Mouse (Mus musculus) CH12.LX (cell line): Measurements from ENCODE around the gene Rex1bd. TPM values are rescaled to one million over a fixed set of nuclear protein-coding genes. Genes with fewer than 3 reads are reported as not detected.

Experiments used
- DNase-seq: peaks from one replicate; pipeline ENCODE4 v3.0.0-alpha.2; 2013; ENCODE audit errors: extremely low read depth
- H3K27ac ChIP-seq: 2 replicates; pipeline ENCODE4 v1.5.1; 2012; ENCODE audit warnings: low read depth, mild to moderate bottlenecking, control low read depth, moderate library complexity; ENCODE audit not compliant: insufficient read depth
- H3K27me3 ChIP-seq: replicated peaks from 2 replicates; pipeline ENCODE3; 2012; ENCODE audit warnings: inconsistent platforms
- H3K36me3 ChIP-seq, 2 experiments: replicated peaks in 1 of 2; 2 replicates each; pipeline versions ENCODE3 to v1.6.1; 2012; ENCODE audit warnings: inconsistent platforms in 1 of 2, low read length in 1 of 2, mild to moderate bottlenecking in 1 of 2, mixed read lengths in 1 of 2, moderate library complexity in 1 of 2; ENCODE audit not compliant: control insufficient read depth in 1 of 2, insufficient read depth in 1 of 2
- H3K4me1 ChIP-seq, 2 experiments: 2 replicates each; pipeline ENCODE4 v1.6.1; 2012; ENCODE audit warnings: inconsistent platforms in 1 of 2, moderate library complexity in 1 of 2; ENCODE audit not compliant: insufficient read depth in 2 of 2, control insufficient read depth in 1 of 2
- H3K4me2 ChIP-seq: 2 replicates; pipeline ENCODE4 v1.6.1; 2012; ENCODE audit warnings: low read depth, mild to moderate bottlenecking, control low read depth; ENCODE audit not compliant: poor library complexity, insufficient read depth, severe bottlenecking
- H3K4me3 ChIP-seq, 3 experiments: fragments of 150-350 bp in 1 of 3; sonication (generic) in 1 of 3; replicated peaks in 1 of 3; 2 replicates each; pipeline versions ENCODE3 to v1.5.1; 2011 to 2012; ENCODE audit warnings: low read depth in 2 of 3, low read length in 2 of 3, mild to moderate bottlenecking in 2 of 3, moderate library complexity in 2 of 3, control low read depth in 1 of 3, improper control_type of control experiment in 1 of 3, inconsistent platforms in 1 of 3, mixed read lengths in 1 of 3; ENCODE audit not compliant: poor library complexity in 1 of 3
- H3K79me2 ChIP-seq: replicated peaks from 2 replicates; pipeline ENCODE4 v1.6.1; 2012; ENCODE audit warnings: mild to moderate bottlenecking, moderate library complexity; ENCODE audit not compliant: control insufficient read depth, poor library complexity, insufficient read depth, severe bottlenecking; ENCODE audit errors: extremely low read depth
- H3K9ac ChIP-seq: 2 replicates; pipeline ENCODE4 v1.6.1; 2012; ENCODE audit warnings: low read depth, mild to moderate bottlenecking, control low read depth, moderate library complexity; ENCODE audit not compliant: insufficient read depth
- H3K9me3 ChIP-seq: replicated peaks from 2 replicates; pipeline ENCODE3; 2012; ENCODE audit warnings: low read length, inconsistent platforms, mixed read lengths
- BHLHE40 ChIP-seq: IDR thresholded peaks from 2 replicates; pipeline ENCODE4 v1.6.1; 2011; ENCODE audit warnings: mild to moderate bottlenecking, low read depth, low read length, improper control_type of control experiment
- CHD1 ChIP-seq: IDR thresholded peaks from 2 replicates; pipeline ENCODE4 v1.6.1; 2012; ENCODE audit warnings: low read depth, low read length, improper control_type of control experiment, inconsistent platforms
- CTCF ChIP-seq, 2 experiments: IDR thresholded peaks in 1 of 2; conservative IDR thresholded peaks in 1 of 2; 2 replicates each; pipeline ENCODE4 v1.5.1; 2011 to 2012; ENCODE audit warnings: low read depth in 2 of 2, low read length in 2 of 2, improper control_type of control experiment in 1 of 2, inconsistent platforms in 1 of 2, mild to moderate bottlenecking in 1 of 2, moderate library complexity in 1 of 2
- E2F4 ChIP-seq: IDR thresholded peaks from 2 replicates; pipeline ENCODE4 v1.6.1; 2011; ENCODE audit warnings: low read depth, low read length, improper control_type of control experiment; ENCODE audit not compliant: insufficient replicate concordance
- ELF1 ChIP-seq: IDR thresholded peaks from 2 replicates; pipeline ENCODE4 v1.6.1; 2014; ENCODE audit warnings: low read depth, mild to moderate bottlenecking, inconsistent platforms, low read length, improper control_type of control experiment
- EP300 ChIP-seq: IDR thresholded peaks from 2 replicates; pipeline ENCODE4 v1.6.1; 2011; ENCODE audit warnings: low read length, improper control_type of control experiment
- HCFC1 ChIP-seq: IDR thresholded peaks from 2 replicates; pipeline ENCODE4 v1.6.1; 2012; ENCODE audit warnings: low read depth, mild to moderate bottlenecking, inconsistent platforms, low read length, improper control_type of control experiment
- JUN ChIP-seq: IDR thresholded peaks from 2 replicates; pipeline ENCODE4 v1.6.1; 2011; ENCODE audit warnings: low read depth, mild to moderate bottlenecking, low read length, improper control_type of control experiment, moderate library complexity; ENCODE audit not compliant: insufficient read depth
- JUND ChIP-seq: conservative IDR thresholded peaks from 2 replicates; pipeline ENCODE4 v1.6.1; 2011; ENCODE audit warnings: low read depth, low read length, improper control_type of control experiment
- MAX ChIP-seq: IDR thresholded peaks from 2 replicates; pipeline ENCODE4 v1.6.1; 2011; ENCODE audit warnings: low read length, improper control_type of control experiment
- MEF2A ChIP-seq: IDR thresholded peaks from 2 replicates; pipeline ENCODE4 v1.6.1; 2014; ENCODE audit warnings: low read depth, mild to moderate bottlenecking, inconsistent platforms, low read length, improper control_type of control experiment, borderline replicate concordance
- MXI1 ChIP-seq: IDR thresholded peaks from 2 replicates; pipeline ENCODE4 v1.6.1; 2011; ENCODE audit warnings: mild to moderate bottlenecking, low read depth, low read length, improper control_type of control experiment
- NELFE ChIP-seq: IDR thresholded peaks from 2 replicates; pipeline ENCODE4 v1.6.1; 2011; ENCODE audit warnings: low read depth, low read length, improper control_type of control experiment
- NRF1 ChIP-seq: IDR thresholded peaks from 2 replicates; pipeline ENCODE4 v1.6.1; 2014; ENCODE audit warnings: low read depth, mild to moderate bottlenecking, inconsistent platforms, low read length, improper control_type of control experiment, moderate library complexity
- PAX5 ChIP-seq: IDR thresholded peaks from 2 replicates; pipeline ENCODE4 v1.6.1; 2012; ENCODE audit warnings: low read length, inconsistent platforms, mixed read lengths
- POLR2AphosphoS2 ChIP-seq: IDR thresholded peaks from 2 replicates; pipeline ENCODE4 v1.6.1; 2011; ENCODE audit warnings: low read depth, low read length, improper control_type of control experiment
- RAD21 ChIP-seq: IDR thresholded peaks from 2 replicates; pipeline ENCODE4 v1.6.1; 2011; ENCODE audit warnings: low read depth, mild to moderate bottlenecking, low read length, improper control_type of control experiment, moderate library complexity
- RCOR1 ChIP-seq: conservative IDR thresholded peaks from 2 replicates; pipeline ENCODE4 v1.6.1; 2012; ENCODE audit warnings: low read depth, mild to moderate bottlenecking, inconsistent platforms, low read length, improper control_type of control experiment
- SIN3A ChIP-seq: IDR thresholded peaks from 2 replicates; pipeline ENCODE4 v1.6.1; 2012; ENCODE audit warnings: low read length, improper control_type of control experiment, inconsistent platforms
- SMC3 ChIP-seq: IDR thresholded peaks from 2 replicates; pipeline ENCODE4 v1.6.1; 2011; ENCODE audit warnings: low read depth, low read length, improper control_type of control experiment
- TBP ChIP-seq: conservative IDR thresholded peaks from 2 replicates; pipeline ENCODE4 v1.6.1; 2011; ENCODE audit warnings: low read depth, low read length, improper control_type of control experiment
- TCF12 ChIP-seq: IDR thresholded peaks from 2 replicates; pipeline ENCODE4 v1.6.1; 2014; ENCODE audit warnings: low read depth, mild to moderate bottlenecking, inconsistent platforms, low read length, improper control_type of control experiment
- USF2 ChIP-seq: conservative IDR thresholded peaks from 2 replicates; pipeline ENCODE4 v1.6.1; 2011; ENCODE audit warnings: low read depth, low read length, improper control_type of control experiment
- ZC3H11A ChIP-seq: IDR thresholded peaks from 2 replicates; pipeline ENCODE4 v1.6.1; 2012; ENCODE audit warnings: low read depth, mild to moderate bottlenecking, inconsistent platforms, low read length, improper control_type of control experiment
- ZMIZ1 ChIP-seq: IDR thresholded peaks from 2 replicates; pipeline ENCODE4 v1.6.1; 2012; ENCODE audit warnings: low read depth, mild to moderate bottlenecking, inconsistent platforms, low read length, improper control_type of control experiment
- ZNF384 ChIP-seq: IDR thresholded peaks from 2 replicates; pipeline ENCODE4 v1.6.1; 2012; ENCODE audit warnings: low read depth, low read length, improper control_type of control experiment, inconsistent platforms
- dilution Hi-C: fragments of 300-500 bp; cut with MboI; formaldehyde crosslinking; loops from 2 replicates; pipeline ENCODE4 v1.14.3; 2020; ENCODE audit warnings: low sequenced_read_pairs; ENCODE audit not compliant: extremely low pct_unique_long_range_greater_than_20kb, extremely low pct_ligation_motif_present
- in situ Hi-C: fragments of 300-500 bp; cut with MboI; formaldehyde crosslinking; loops from 3 replicates; pipeline ENCODE4 v1.14.3; 2019; ENCODE audit warnings: low sequenced_read_pairs, low pct_ligation_motif_present, low pct_unique_long_range_greater_than_20kb, mixed read lengths
- polyA plus RNA-seq: library from polyadenylated mRNA; unstranded; fragments of >175 nt; gene quantifications from 2 replicates; pipeline ENCODE4 v1.2.1, GENCODE M21; 2012; ENCODE audit warnings: low read depth; ENCODE audit not compliant: insufficient read length
- total RNA-seq, 2 experiments: library from RNA; depleted of rRNA; stranded (reverse); fragments of 300-350 nt in 1 of 2; fragments of >200 nt in 1 of 2; gene quantifications; 2 replicates each; pipeline ENCODE4 v1.2.3; 2012 to 2014

Rex1bd gene
- total and polyA plus RNA-seq, 3 experiments = 38.4 to 90.0 (median 47.8) TPM

GRCm38 (mm10) chr8:70504851-70505250, 1.7 kb downstream of the Rex1bd start (continued):
- no peak for TF ChIP-seq JUND
- TF ChIP-seq CHD1 = no peak

DNA sequence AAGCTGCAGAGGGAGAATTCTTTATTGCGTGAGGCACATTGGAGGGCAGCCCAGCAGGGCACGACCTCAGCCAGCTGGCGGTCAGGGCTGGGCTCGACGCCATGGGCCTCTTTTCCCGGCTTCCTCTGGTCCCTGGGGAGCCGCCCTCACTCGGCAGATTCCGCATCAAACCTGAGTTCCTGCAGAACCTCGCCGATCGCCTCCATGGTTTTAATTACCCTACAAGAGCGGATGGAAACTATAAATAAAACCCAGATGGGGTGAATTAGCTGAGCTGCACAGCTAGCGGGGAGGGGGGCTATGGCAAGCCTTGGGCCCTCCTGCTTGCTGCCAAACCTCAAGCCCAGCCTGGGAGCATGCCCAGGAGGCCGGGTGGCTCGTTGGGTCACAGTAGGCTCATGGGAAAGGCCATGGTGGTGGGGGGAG, 2.2 kb downstream of the Rex1bd start:
- DNase-seq = no peak
- in situ Hi-C loops (loop anchor here (10.0 kb wide), 1 partner anchor 90 kb away; no protein-coding TSS in a partner anchor), dilution Hi-C loops (no loop called here)
- Histone ChIP-seq H3K4me3 (no peak overlapping the region), H3K36me3 (peaks cover 20 to 44% of the 10 kb centered on the region in 2 experiments), H3K9me3 (no peaks in the 10 kb centered on the region), H3K27ac (no peak overlapping the region), H3K9ac (no peak overlapping the region), H3K4me1 (peaks cover 18 to 64% of the 10 kb centered on the region in 2 experiments), H3K79me2 (peaks cover 15% of the 10 kb centered on the region), H3K27me3 (peaks cover 5% of the 10 kb centered on the region), H3K4me2 (no peak overlapping the region)
- TF ChIP-seq NRF1 = no peak
- TF ChIP-seq RAD21 = no peak
- no peak for TF ChIP-seq SIN3A
- TF ChIP-seq E2F4 = no peak
- no peak for TF ChIP-seq CHD1
- TF ChIP-seq HCFC1 = no peak
- TF ChIP-seq JUN = no peak
- TF ChIP-seq SMC3 = no peak
- TF ChIP-seq JUND = no peak
- TF ChIP-seq POLR2AphosphoS2 = no peak
- no peak for TF ChIP-seq NELFE
- TF ChIP-seq CTCF (conservative IDR thresholded peaks at IDR 0.05 in 1 of 2, IDR thresholded peaks at IDR 0.05 in 1 of 2; ENCODE audit: low read depth in 2 of 2, low read length in 2 of 2) = no peak

GRCm38 (mm10) chr8:70503062-70503750, 3.3 kb downstream of the Rex1bd start:
- no peak overlapping the region for H3K27ac ChIP-seq
- H3K4me1 ChIP-seq = peaks cover 12 to 66% of the 10 kb centered on the region in 2 experiments
- H3K79me2 ChIP-seq = 0 out of 2 replicates have a peak, but pooled peaks cover 5% of the 10 kb centered on the region
- no peak overlapping the region for H3K9ac ChIP-seq
- H3K4me3 ChIP-seq = no peak overlapping the region
- H3K9me3 ChIP-seq = no peaks in the 10 kb centered on the region
- in situ Hi-C loops = loop anchor here (10.0 kb wide), 1 partner anchor 88 kb away; no protein-coding TSS in a partner anchor
- H3K36me3 ChIP-seq = peaks cover 9 to 34% of the 10 kb centered on the region in 2 experiments
- no peak for DNase-seq
- peaks cover 16% of the 10 kb centered on the region for H3K27me3 ChIP-seq
- TF ChIP-seq JUND = no peak
- TF ChIP-seq PAX5 = no peak
- TF ChIP-seq ZC3H11A = peak; percentile 47; the same call in 1 of the 2 replicates
- no peak for TF ChIP-seq TBP
- no peak for TF ChIP-seq TCF12
- TF ChIP-seq ELF1 = no peak
- TF ChIP-seq BHLHE40 = peak; percentile 9; the same call in 1 of the 2 replicates
- TF ChIP-seq MEF2A = 0 out of 2 replicates have a peak, but pooled peaks have one; percentile 24
- TF ChIP-seq ZMIZ1 = no peak
- peak; percentile 71 for TF ChIP-seq RAD21
- TF ChIP-seq MXI1 = no peak
- TF ChIP-seq USF2 = no peak
- no peak for TF ChIP-seq RCOR1
- no peak for TF ChIP-seq E2F4
- peak; percentile 92 for TF ChIP-seq SMC3
- no peak for TF ChIP-seq ZNF384
- TF ChIP-seq EP300 = no peak
- TF ChIP-seq CTCF (conservative IDR thresholded peaks at IDR 0.05 in 1 of 2, IDR thresholded peaks at IDR 0.05 in 1 of 2; ENCODE audit: low read depth in 2 of 2, low read length in 2 of 2) = peak in 1 of 2 experiments; percentile 93; a peak in 3 of 4 replicates
- TF ChIP-seq MAX = no peak
- no peak for TF ChIP-seq NRF1
- TF ChIP-seq CHD1 = no peak
- H3K4me2 ChIP-seq = no peak overlapping the region
- dilution Hi-C loops = no loop called here
